Mouse (Mus musculus): ENCODE results near the gene Got1. TPM values are rescaled to one million over a fixed set of nuclear protein-coding genes. Genes with fewer than 3 reads are reported as not detected.

Got1 gene
- polyA plus RNA-seq (2012; rRNA removed): 36.1 and 42.2 TPM in 2 replicates

DNA sequence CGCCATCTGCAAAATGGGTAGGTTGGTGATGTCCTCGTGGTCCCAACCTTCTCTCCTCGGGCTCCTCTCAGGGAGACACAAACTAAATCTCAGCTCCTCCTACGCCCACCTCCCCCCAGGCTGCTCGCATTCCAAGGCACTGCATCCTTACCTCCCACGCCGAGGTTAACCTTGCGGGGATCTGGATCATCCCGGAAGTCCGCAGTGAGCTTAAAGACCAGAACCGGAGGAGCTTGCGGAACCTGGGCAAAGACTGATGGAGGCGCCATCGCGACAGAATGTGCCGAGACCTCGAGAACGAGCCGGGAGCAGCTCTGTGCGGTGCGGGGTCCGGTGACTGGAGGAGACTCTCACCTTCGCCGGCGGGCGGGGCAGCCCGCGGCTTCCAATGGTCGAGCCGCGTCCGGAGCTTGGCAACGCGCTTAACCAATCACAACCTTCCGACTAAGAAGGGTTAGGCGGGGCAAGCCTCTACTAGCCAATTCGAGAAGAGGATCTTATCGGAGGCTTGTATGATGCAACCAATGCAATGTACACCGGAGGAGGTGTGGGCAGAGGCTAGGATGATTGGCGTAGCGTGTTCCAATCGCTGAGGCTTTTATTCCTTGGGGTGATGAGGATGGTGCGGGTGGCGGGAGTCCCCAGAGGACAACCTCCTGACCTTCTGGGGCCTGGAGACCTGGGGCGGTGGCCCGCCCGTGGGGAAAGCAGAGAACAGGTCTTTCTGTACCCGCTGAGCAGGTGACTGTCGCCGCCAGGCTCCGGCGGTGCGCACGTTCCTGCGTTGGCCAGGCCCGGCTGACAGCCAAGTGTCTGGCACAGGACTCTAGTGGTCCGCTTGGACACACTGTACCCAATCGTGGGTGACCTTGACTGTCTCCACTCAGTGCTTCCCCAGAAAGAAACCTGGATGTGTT lies at the start of gene Got1:
TSS of gene Got1 (minus strand) at position 419 of the 917 bp plus-strand sequence.

Other genes with a start within 250 kb of the Got1 start
- 0.82 and 2.3 TPM in 2 replicates for gene Hpse2, start 136.2 kb downstream of the Got1 start, polyA plus RNA-seq (2012; rRNA removed)
- gene Cnnm1, start 84.2 kb downstream of the Got1 start, polyA plus RNA-seq (2012; rRNA removed): 0.46 and 0.49 TPM in 2 replicates
- 1.3 and 1.4 TPM in 2 replicates for gene Nkx2-3, start 87.7 kb upstream of the Got1 start, polyA plus RNA-seq (2012; rRNA removed)
- gene Slc25a28, start 150.3 kb upstream of the Got1 start, polyA plus RNA-seq (2012; rRNA removed): 61.4 and 73.0 TPM in 2 replicates
- gene Entpd7, start 165.1 kb upstream of the Got1 start, polyA plus RNA-seq (2012; rRNA removed): 7.8 and 9.4 TPM in 2 replicates
- 8.4 and 8.8 TPM in 2 replicates for gene Cutc, start 228.4 kb upstream of the Got1 start, polyA plus RNA-seq (2012; rRNA removed)
- gene Cox15, start 228.4 kb upstream of the Got1 start, polyA plus RNA-seq (2012; rRNA removed): 16.1 and 16.3 TPM in 2 replicates

Data from central nervous system, embryonic 11.5 days (tissue).